Mouse (Mus musculus) limb, embryonic 13.5 days (tissue): ENCODE results near the gene Slc25a20. TPM values are rescaled to one million over a fixed set of nuclear protein-coding genes. Genes with fewer than 3 reads are reported as not detected.

Experiments
- ATAC-seq: fragments of 200-750 bp; cut with Nextera tagmentation; 2 replicates; pipeline ENCODE4 v1.8.0; 2017; ENCODE audit warnings: low read depth, moderate number of reproducible peaks, moderate TSS enrichment; ENCODE audit not compliant: low FRiP score
- H3K27ac ChIP-seq: fragments of 300-500 bp; sonication (generic); 2 replicates; pipeline ENCODE4 v1.5.1; 2015; ENCODE audit warnings: inconsistent platforms, mild to moderate bottlenecking, moderate library complexity
- H3K27me3 ChIP-seq: fragments of 300-500 bp; sonication (generic); 2 replicates; pipeline ENCODE4 v1.6.1; 2015; ENCODE audit warnings: mild to moderate bottlenecking, inconsistent platforms
- H3K36me3 ChIP-seq: fragments of 300-500 bp; sonication (generic); 2 replicates; pipeline ENCODE4 v1.6.1; 2015; ENCODE audit warnings: inconsistent platforms, mild to moderate bottlenecking, moderate library complexity
- H3K4me1 ChIP-seq: fragments of 300-500 bp; sonication (generic); 2 replicates; pipeline ENCODE4 v1.6.1; 2015; ENCODE audit warnings: inconsistent platforms
- H3K4me2 ChIP-seq: fragments of 300-500 bp; sonication (generic); replicated peaks from 2 replicates; pipeline ENCODE4 v1.6.1; 2015; ENCODE audit warnings: inconsistent platforms, mild to moderate bottlenecking, moderate library complexity
- H3K4me3 ChIP-seq: fragments of 300-500 bp; sonication (generic); 2 replicates; pipeline ENCODE4 v1.5.1; 2015; ENCODE audit warnings: moderate library complexity, mild to moderate bottlenecking, inconsistent platforms
- H3K9ac ChIP-seq: fragments of 300-500 bp; sonication (generic); 2 replicates; pipeline ENCODE4 v1.6.1; 2015; ENCODE audit warnings: mild to moderate bottlenecking, inconsistent platforms
- H3K9me3 ChIP-seq: fragments of 300-500 bp; sonication (generic); 2 replicates; pipeline ENCODE4 v1.6.1; 2016; ENCODE audit warnings: inconsistent platforms
- whole genome bisulfite sequencing: fragments of 180-500 bp; shearing (Covaris S2); methylation state at CpG from one replicate; pipeline ENCODE4 v1.1.7; 2015; 5-methylcytosine and 5-hydroxymethylcytosine counted together
- microRNA-seq: library from miRNA; unstranded; fragments of <30 nt; microRNA quantifications from one replicate; pipeline ENCODE4, GENCODE M21; 2016
- polyA plus RNA-seq: library from polyadenylated mRNA; unstranded; fragments of >200 nt; fragmentation: Nextera tagmentation; extraction: Ambion mirVana; gene quantifications from 2 replicates; pipeline ENCODE4 v1.2.1, GENCODE M21; 2015

Slc25a20 gene
- polyA plus RNA-seq, 1 experiment from 2014 or later = 45.7 TPM

GRCm38 (mm10) chr9:108707212-108707611, 45.3 kb downstream of the Slc25a20 start:
- Histone ChIP-seq H3K27ac (no peak overlapping the region), H3K9ac (no peak overlapping the region), H3K36me3 (no peaks in the 10 kb centered on the region), H3K4me3 (no peak overlapping the region), H3K9me3 (no peaks in the 10 kb centered on the region), H3K4me2 (no peak overlapping the region), H3K4me1 (peaks cover 7% of the 10 kb centered on the region; the same call in 1 of the 2 replicates), H3K27me3 (no peaks in the 10 kb centered on the region)
- WGBS = 92% methylated on average over 2 of the region's 2 CpGs
- no peak for ATAC-seq

DNA sequence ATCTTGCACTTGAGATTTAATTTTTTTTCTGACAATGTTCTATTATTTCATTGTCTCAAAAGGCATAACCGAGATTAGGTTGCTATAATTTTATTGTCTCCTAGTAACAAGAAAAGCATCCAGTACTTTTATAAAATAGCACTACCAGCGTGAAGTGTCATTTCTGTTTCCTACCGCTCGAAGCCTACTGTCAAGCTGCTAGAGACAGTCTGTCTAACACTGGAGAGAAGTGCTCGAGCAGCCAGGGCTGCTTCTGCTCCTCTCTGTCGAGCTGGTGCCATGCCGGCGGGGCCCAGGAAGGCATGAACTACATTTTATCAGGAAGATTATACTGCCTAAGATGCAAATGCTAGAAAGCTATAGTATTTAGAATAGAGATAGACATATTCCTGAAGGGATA, 46.9 kb downstream of the Slc25a20 start:
- H3K36me3 ChIP-seq = no peaks in the 10 kb centered on the region
- ATAC-seq = no peak
- no peaks in the 10 kb centered on the region for H3K9me3 ChIP-seq
- no peak overlapping the region for H3K4me2 ChIP-seq
- no peak overlapping the region for H3K27ac ChIP-seq
- no peaks in the 10 kb centered on the region for H3K27me3 ChIP-seq
- H3K4me3 ChIP-seq = no peak overlapping the region
- 95% methylated on average over 8 of the region's 8 CpGs for WGBS
- peaks cover 5% of the 10 kb centered on the region; the same call in 1 of the 2 replicates for H3K4me1 ChIP-seq
- H3K9ac ChIP-seq = no peak overlapping the region

- Histone ChIP-seq H3K36me3 (no peaks in the 10 kb centered on the region), H3K4me1 (no peaks in the 10 kb centered on the region), H3K27ac (no peak overlapping the region), H3K4me3 (no peak overlapping the region), H3K9me3 (no peaks in the 10 kb centered on the region), H3K4me2 (no peak overlapping the region), H3K9ac (no peak overlapping the region), H3K27me3 (no peaks in the 10 kb centered on the region)
- ATAC-seq = no peak
- 89% methylated on average over 7 of the region's 7 CpGs for WGBS
These were observed 48.9 kb downstream of the Slc25a20 start for GRCm38 (mm10) chr9:108710767-108711166.

DNA sequence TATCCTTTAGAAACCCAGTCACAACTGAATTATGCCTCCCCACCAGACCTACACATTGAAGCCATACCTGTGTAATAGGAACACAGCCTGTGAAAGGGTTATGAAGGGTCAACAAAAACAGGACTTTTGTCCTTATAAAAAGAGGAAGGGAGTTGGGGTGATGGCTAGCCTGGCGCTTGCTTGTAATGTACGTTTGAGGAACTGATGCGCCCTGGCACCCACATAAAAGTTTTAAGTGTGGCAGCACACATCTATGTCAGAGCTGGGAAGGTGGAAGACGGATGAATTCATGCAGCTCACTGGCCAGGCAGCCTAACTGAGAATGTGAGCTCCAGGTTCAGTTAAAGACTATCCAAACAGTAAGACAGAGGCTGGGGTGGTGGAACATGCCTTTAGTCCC, 54.3 kb downstream of the Slc25a20 start:
- Histone ChIP-seq H3K36me3 (peaks cover 28% of the 10 kb centered on the region), H3K4me2 (no peak overlapping the region), H3K27ac (no peak overlapping the region), H3K4me3 (no peak overlapping the region), H3K4me1 (no peaks in the 10 kb centered on the region), H3K9me3 (no peaks in the 10 kb centered on the region), H3K27me3 (no peaks in the 10 kb centered on the region), H3K9ac (no peak overlapping the region)
- ATAC-seq = no peak
- WGBS = 89% methylated on average over 4 of the region's 4 CpGs

- H3K27me3 ChIP-seq = no peaks in the 10 kb centered on the region
- H3K27ac ChIP-seq = no peak overlapping the region
- no peaks in the 10 kb centered on the region for H3K4me1 ChIP-seq
- no peak overlapping the region for H3K4me3 ChIP-seq
- peaks cover 45% of the 10 kb centered on the region for H3K36me3 ChIP-seq
- H3K9ac ChIP-seq = no peak overlapping the region
- no peaks in the 10 kb centered on the region for H3K9me3 ChIP-seq
- 68% methylated on average over 2 of the region's 2 CpGs for WGBS
- H3K4me2 ChIP-seq = no peak overlapping the region
- ATAC-seq = no peak
These were observed 61.9 kb downstream of the Slc25a20 start for GRCm38 (mm10) chr9:108723751-108724150.

GRCm38 (mm10) chr9:108726116-108726515, 64.2 kb downstream of the Slc25a20 start:
- Histone ChIP-seq H3K27me3 (no peaks in the 10 kb centered on the region), H3K4me3 (no peak overlapping the region), H3K36me3 (peaks cover 33% of the 10 kb centered on the region), H3K4me1 (no peaks in the 10 kb centered on the region), H3K27ac (no peak overlapping the region), H3K4me2 (no peak overlapping the region), H3K9ac (no peak overlapping the region), H3K9me3 (no peaks in the 10 kb centered on the region)
- WGBS = 92% methylated on average over 5 of the region's 5 CpGs
- no peak for ATAC-seq

GRCm38 (mm10) chr9:108729050-108729449, 67.2 kb downstream of the Slc25a20 start:
- H3K27ac ChIP-seq = no peak overlapping the region
- no peak overlapping the region for H3K4me2 ChIP-seq
- no peaks in the 10 kb centered on the region for H3K9me3 ChIP-seq
- H3K36me3 ChIP-seq = peaks cover 35% of the 10 kb centered on the region
- ATAC-seq = no peak
- H3K4me1 ChIP-seq = no peaks in the 10 kb centered on the region
- H3K27me3 ChIP-seq = no peaks in the 10 kb centered on the region
- no peak overlapping the region for H3K4me3 ChIP-seq
- H3K9ac ChIP-seq = no peak overlapping the region

DNA sequence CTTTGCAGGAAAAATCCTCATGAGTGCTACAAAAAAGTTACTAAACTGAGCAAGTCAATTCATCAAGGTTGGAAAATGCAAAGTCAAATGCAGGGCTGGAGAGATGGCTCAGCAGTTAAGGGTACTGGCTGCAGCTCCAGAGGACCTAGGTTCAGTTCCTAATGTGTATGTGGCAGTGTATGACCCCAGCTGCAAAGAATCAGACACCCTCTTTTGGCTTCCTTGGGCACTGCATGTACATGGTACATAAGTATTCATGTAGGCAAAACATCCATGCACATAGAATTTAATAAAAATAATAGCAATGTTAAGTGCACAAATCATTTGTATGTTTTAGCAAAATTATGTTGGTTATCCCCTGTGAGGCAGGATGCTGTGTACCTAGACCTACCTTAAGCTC, 70.6 kb downstream of the Slc25a20 start:
- Histone ChIP-seq H3K9me3 (no peaks in the 10 kb centered on the region), H3K27me3 (no peaks in the 10 kb centered on the region), H3K9ac (no peak overlapping the region), H3K27ac (no peak overlapping the region), H3K4me2 (no peak overlapping the region), H3K4me1 (no peaks in the 10 kb centered on the region), H3K36me3 (peaks cover 56% of the 10 kb centered on the region), H3K4me3 (no peak overlapping the region)
- no peak for ATAC-seq

Small RNA genes within 50 kb of the gene (microRNA-seq; reads per million reads assigned to microRNA genes)
- not detected for gene Gm26298

Other genes with a start within 250 kb of the Slc25a20 start
- 1.6 and 2.0 TPM in 2 replicates for gene Ccdc36, start 233.6 kb upstream of the Slc25a20 start, polyA plus RNA-seq
- not detected in 2 replicates for gene BC048562, start 225.6 kb upstream of the Slc25a20 start, polyA plus RNA-seq
- 57.7 and 59.7 TPM in 2 replicates for gene Ccdc71, start 201.6 kb upstream of the Slc25a20 start, polyA plus RNA-seq
- 37.8 and 38.9 TPM in 2 replicates for gene Klhdc8b, start 200.5 kb upstream of the Slc25a20 start, polyA plus RNA-seq
- gene Lamb2, start 182.4 kb upstream of the Slc25a20 start, polyA plus RNA-seq = 47.1 and 62.6 TPM in 2 replicates
- 68.3 and 75.9 TPM in 2 replicates for gene Usp19, start 171.5 kb upstream of the Slc25a20 start, polyA plus RNA-seq
- gene Qars, start 154.4 kb upstream of the Slc25a20 start, polyA plus RNA-seq = 108 and 111 TPM in 2 replicates
- gene Qrich1, start 145.3 kb upstream of the Slc25a20 start, polyA plus RNA-seq = 134 and 137 TPM in 2 replicates
- 188 and 190 TPM in 2 replicates for gene Impdh2, start 101.8 kb upstream of the Slc25a20 start, polyA plus RNA-seq
- gene Ndufaf3, start 94.7 kb upstream of the Slc25a20 start, polyA plus RNA-seq = 41.2 and 45.6 TPM in 2 replicates
- gene Dalrd3, start 92.2 kb upstream of the Slc25a20 start, polyA plus RNA-seq = 175 and 192 TPM in 2 replicates
- gene Wdr6, start 83.3 kb upstream of the Slc25a20 start, polyA plus RNA-seq = 167 and 168 TPM in 2 replicates
- gene P4htm, start 64.4 kb upstream of the Slc25a20 start, polyA plus RNA-seq = 11.2 and 11.7 TPM in 2 replicates
- 55.0 and 59.7 TPM in 2 replicates for gene Arih2, start 12.7 kb upstream of the Slc25a20 start, polyA plus RNA-seq
- 26.2 and 31.3 TPM in 2 replicates for gene Prkar2a, start 27.2 kb downstream of the Slc25a20 start, polyA plus RNA-seq
- gene Ip6k2, start 121.7 kb downstream of the Slc25a20 start, polyA plus RNA-seq = 149 and 152 TPM in 2 replicates
- gene Nckipsd, start 146.3 kb downstream of the Slc25a20 start, polyA plus RNA-seq = 17.2 and 22.5 TPM in 2 replicates
- 0.09 and 0.13 TPM in 2 replicates for gene Celsr3, start 164.2 kb downstream of the Slc25a20 start, polyA plus RNA-seq
- gene Slc26a6, start 191.2 kb downstream of the Slc25a20 start, polyA plus RNA-seq = 19.0 and 19.6 TPM in 2 replicates